Mouse (Mus musculus): Measurements from ENCODE around the gene Fbxo24. TPM values are rescaled to one million over a fixed set of nuclear protein-coding genes. Genes with fewer than 3 reads are reported as not detected.

Fbxo24 gene
- polyA plus RNA-seq, 1 experiment from 2014 or later, result 0.22 TPM

- H3K27me3 ChIP-seq, result peaks cover 11% of the 10 kb centered on the region; the same call in 1 of the 2 replicates
- no peaks in the 10 kb centered on the region for H3K36me3 ChIP-seq
- H3K9ac ChIP-seq, result no peak overlapping the region
- no peak overlapping the region for H3K27ac ChIP-seq
- H3K4me2 ChIP-seq (replicated peaks), result no peak overlapping the region
- no peaks in the 10 kb centered on the region for H3K4me1 ChIP-seq
- WGBS, result 63% methylated on average over 7 of the region's 7 CpGs
- no peak for ATAC-seq (ENCODE audit: insufficient number of reproducible peaks, insufficient read depth, low FRiP score, low TSS enrichment)
- H3K9me3 ChIP-seq, result no peaks in the 10 kb centered on the region
- H3K4me3 ChIP-seq, result no peak overlapping the region
Measured at GRCm38 (mm10) chr5:137570181-137570580, 58.6 kb downstream of the Fbxo24 start.

- Histone ChIP-seq H3K4me2 (replicated peaks) (no peak within 1 kb of the TSS), H3K27ac (no peak within 1 kb of the TSS), H3K4me3 (no peak within 1 kb of the TSS), H3K4me1 (no peaks in the 10 kb centered on the region), H3K9ac (no peak within 1 kb of the TSS), H3K9me3 (no peaks in the 10 kb centered on the region), H3K27me3 (peaks cover 6% of the 10 kb centered on the region; the same call in 1 of the 2 replicates), H3K36me3 (no peaks in the 10 kb centered on the region)
- WGBS, result 38% methylated on average over 9 of the region's 9 CpGs
- ATAC-seq (ENCODE audit: insufficient number of reproducible peaks, insufficient read depth, low FRiP score, low TSS enrichment), result no peak
Measured at GRCm38 (mm10) chr5:137569665-137570064, 59.1 kb downstream of the Fbxo24 start, which contains the start of gene Tfr2. Tfr2 (plus strand) TSS chr5:137569840.

- Histone ChIP-seq H3K4me1 (no peaks in the 10 kb centered on the region), H3K4me2 (replicated peaks) (no peak overlapping the region), H3K9ac (no peak overlapping the region), H3K36me3 (no peaks in the 10 kb centered on the region), H3K27ac (no peak overlapping the region), H3K9me3 (no peaks in the 10 kb centered on the region), H3K27me3 (no peaks in the 10 kb centered on the region; the same call in 1 of the 2 replicates), H3K4me3 (no peak overlapping the region)
- WGBS, result 64% methylated on average over 12 of the region's 12 CpGs
- ATAC-seq (ENCODE audit: insufficient number of reproducible peaks, insufficient read depth, low FRiP score, low TSS enrichment), result no peak
Measured at GRCm38 (mm10) chr5:137569031-137569430, 59.8 kb downstream of the Fbxo24 start.

GRCm38 (mm10) chr5:137568223-137568798 lies 60.5 kb downstream of the Fbxo24 start:
- Histone ChIP-seq H3K9me3 (no peaks in the 10 kb centered on the region), H3K4me3 (no peak overlapping the region), H3K4me2 (replicated peaks) (no peak overlapping the region), H3K27me3 (no peaks in the 10 kb centered on the region; the same call in 1 of the 2 replicates), H3K27ac (no peak overlapping the region), H3K4me1 (no peaks in the 10 kb centered on the region), H3K36me3 (no peaks in the 10 kb centered on the region), H3K9ac (no peak overlapping the region)
- 80% methylated on average over 8 of the region's 8 CpGs for WGBS
- ATAC-seq (ENCODE audit: insufficient number of reproducible peaks, insufficient read depth, low FRiP score, low TSS enrichment), result no peak

- H3K4me3 ChIP-seq, result no peak overlapping the region
- H3K9ac ChIP-seq, result no peak overlapping the region
- no peak for ATAC-seq (ENCODE audit: insufficient number of reproducible peaks, insufficient read depth, low FRiP score, low TSS enrichment)
- H3K27me3 ChIP-seq, result no peaks in the 10 kb centered on the region
- no peaks in the 10 kb centered on the region for H3K4me1 ChIP-seq
- WGBS, result 98% methylated on average over 5 of the region's 5 CpGs
- H3K36me3 ChIP-seq, result no peaks in the 10 kb centered on the region
- H3K27ac ChIP-seq, result no peak overlapping the region
- H3K4me2 ChIP-seq (replicated peaks), result no peak overlapping the region
- H3K9me3 ChIP-seq, result no peaks in the 10 kb centered on the region
Measured at GRCm38 (mm10) chr5:137566416-137566815, 62.4 kb downstream of the Fbxo24 start.

- 70% methylated on average over 6 of the region's 6 CpGs for WGBS
- H3K4me3 ChIP-seq, result no peak overlapping the region
- no peaks in the 10 kb centered on the region for H3K27me3 ChIP-seq
- H3K9me3 ChIP-seq, result no peaks in the 10 kb centered on the region
- H3K36me3 ChIP-seq, result no peaks in the 10 kb centered on the region
- no peak overlapping the region for H3K9ac ChIP-seq
- ATAC-seq (ENCODE audit: insufficient number of reproducible peaks, insufficient read depth, low FRiP score, low TSS enrichment), result no peak
- H3K4me1 ChIP-seq, result no peaks in the 10 kb centered on the region
- H3K4me2 ChIP-seq (replicated peaks), result no peak overlapping the region
- H3K27ac ChIP-seq, result no peak overlapping the region
Measured at GRCm38 (mm10) chr5:137565744-137566143, 63.1 kb downstream of the Fbxo24 start.

GRCm38 (mm10) chr5:137562965-137563364 lies 65.8 kb downstream of the Fbxo24 start:
- 70% methylated on average over 10 of the region's 10 CpGs for WGBS
- ATAC-seq (ENCODE audit: insufficient number of reproducible peaks, insufficient read depth, low FRiP score, low TSS enrichment), result no peak

More at GRCm38 (mm10) chr5:137562965-137563364, 65.8 kb downstream of the Fbxo24 start:
- H3K4me1 ChIP-seq, result no peaks in the 10 kb centered on the region
- H3K27me3 ChIP-seq, result no peaks in the 10 kb centered on the region
- no peaks in the 10 kb centered on the region for H3K9me3 ChIP-seq
- no peak overlapping the region for H3K27ac ChIP-seq
- no peak overlapping the region for H3K4me3 ChIP-seq
- no peak overlapping the region for H3K4me2 ChIP-seq (replicated peaks)
- no peaks in the 10 kb centered on the region for H3K36me3 ChIP-seq
- no peak overlapping the region for H3K9ac ChIP-seq

Other genes starting within 250 kb of the Fbxo24 start
- 0.17 and 0.28 TPM in 2 replicates for gene Zan, start 151.9 kb downstream of the Fbxo24 start, polyA plus RNA-seq (2016; fragmentation: Nextera tagmentation; extraction: Ambion mirVana)
- gene Pop7, start 126.5 kb downstream of the Fbxo24 start, polyA plus RNA-seq (2016; fragmentation: Nextera tagmentation; extraction: Ambion mirVana), result 54.0 and 56.4 TPM in 2 replicates
- gene Gigyf1, start 110.5 kb downstream of the Fbxo24 start, polyA plus RNA-seq (2016; fragmentation: Nextera tagmentation; extraction: Ambion mirVana), result 17.4 and 18.1 TPM in 2 replicates
- gene Epo, start 95.8 kb downstream of the Fbxo24 start, polyA plus RNA-seq (2016; fragmentation: Nextera tagmentation; extraction: Ambion mirVana), result 0.34 and 0.47 TPM in 2 replicates
- gene Gnb2, start 95.5 kb downstream of the Fbxo24 start, polyA plus RNA-seq (2016; fragmentation: Nextera tagmentation; extraction: Ambion mirVana), result 382 and 409 TPM in 2 replicates
- 6.1 and 9.3 TPM in 2 replicates for gene Actl6b, start 75.5 kb downstream of the Fbxo24 start, polyA plus RNA-seq (2016; fragmentation: Nextera tagmentation; extraction: Ambion mirVana)
- gene Tfr2, start 59.2 kb downstream of the Fbxo24 start, polyA plus RNA-seq (2016; fragmentation: Nextera tagmentation; extraction: Ambion mirVana), result 0.95 and 1.3 TPM in 2 replicates
- 28.4 and 28.7 TPM in 2 replicates for gene Mospd3, start 27.9 kb downstream of the Fbxo24 start, polyA plus RNA-seq (2016; fragmentation: Nextera tagmentation; extraction: Ambion mirVana)
- 124 and 128 TPM in 2 replicates for gene Pcolce, start 15.2 kb downstream of the Fbxo24 start, polyA plus RNA-seq (2016; fragmentation: Nextera tagmentation; extraction: Ambion mirVana)
- 30.8 and 34.0 TPM in 2 replicates for gene Lrch4, start 119 bp upstream of the Fbxo24 start, polyA plus RNA-seq (2016; fragmentation: Nextera tagmentation; extraction: Ambion mirVana)
- 9.2 and 11.8 TPM in 2 replicates for gene Gm20605, start 173 bp upstream of the Fbxo24 start, polyA plus RNA-seq (2016; fragmentation: Nextera tagmentation; extraction: Ambion mirVana)
- gene Sap25, start 12.3 kb upstream of the Fbxo24 start, polyA plus RNA-seq (2016; fragmentation: Nextera tagmentation; extraction: Ambion mirVana), result 6.6 and 6.8 TPM in 2 replicates
- gene Irs3, start 16.7 kb upstream of the Fbxo24 start, polyA plus RNA-seq (2016; fragmentation: Nextera tagmentation; extraction: Ambion mirVana), result 0.18 and 0.34 TPM in 2 replicates
- gene Agfg2, start 55.7 kb upstream of the Fbxo24 start, polyA plus RNA-seq (2016; fragmentation: Nextera tagmentation; extraction: Ambion mirVana), result 21.7 and 22.2 TPM in 2 replicates
- 3.7 and 4.6 TPM in 2 replicates for gene Nyap1, start 112.6 kb upstream of the Fbxo24 start, polyA plus RNA-seq (2016; fragmentation: Nextera tagmentation; extraction: Ambion mirVana)
- gene Tsc22d4, start 116.7 kb upstream of the Fbxo24 start, polyA plus RNA-seq (2016; fragmentation: Nextera tagmentation; extraction: Ambion mirVana), result 129 and 133 TPM in 2 replicates
- gene Ppp1r35, start 149.8 kb upstream of the Fbxo24 start, polyA plus RNA-seq (2016; fragmentation: Nextera tagmentation; extraction: Ambion mirVana), result 51.3 and 51.9 TPM in 2 replicates
- gene Mepce, start 158.7 kb upstream of the Fbxo24 start, polyA plus RNA-seq (2016; fragmentation: Nextera tagmentation; extraction: Ambion mirVana), result 14.5 and 15.8 TPM in 2 replicates
- 38.2 and 39.3 TPM in 2 replicates for gene Zcwpw1, start 158.8 kb upstream of the Fbxo24 start, polyA plus RNA-seq (2016; fragmentation: Nextera tagmentation; extraction: Ambion mirVana)
- gene Pilra, start 207.3 kb upstream of the Fbxo24 start, polyA plus RNA-seq (2016; fragmentation: Nextera tagmentation; extraction: Ambion mirVana), result 0.22 and 0.28 TPM in 2 replicates
- 0.47 TPM in 1 of 2 replicates, not detected in the other for gene Pilrb1, start 229.1 kb upstream of the Fbxo24 start, polyA plus RNA-seq (2016; fragmentation: Nextera tagmentation; extraction: Ambion mirVana)
- 0.13 TPM in 1 of 2 replicates, not detected in the other for gene Pilrb2, start 242.8 kb upstream of the Fbxo24 start, polyA plus RNA-seq (2016; fragmentation: Nextera tagmentation; extraction: Ambion mirVana)